Mouse (Mus musculus) heart, postnatal 0 days (tissue): ENCODE data around the gene Wfs1.

Source experiments
- CTCF ChIP-seq: IDR thresholded peaks from 2 replicates; pipeline ENCODE4 v1.5.1; 2016; ENCODE audit warnings: antibody characterized with exemption, control low read depth, low read depth
- EP300 ChIP-seq: IDR thresholded peaks from 2 replicates; pipeline ENCODE4 v1.6.1; 2016; ENCODE audit warnings: antibody characterized with exemption, low read depth

DNA sequence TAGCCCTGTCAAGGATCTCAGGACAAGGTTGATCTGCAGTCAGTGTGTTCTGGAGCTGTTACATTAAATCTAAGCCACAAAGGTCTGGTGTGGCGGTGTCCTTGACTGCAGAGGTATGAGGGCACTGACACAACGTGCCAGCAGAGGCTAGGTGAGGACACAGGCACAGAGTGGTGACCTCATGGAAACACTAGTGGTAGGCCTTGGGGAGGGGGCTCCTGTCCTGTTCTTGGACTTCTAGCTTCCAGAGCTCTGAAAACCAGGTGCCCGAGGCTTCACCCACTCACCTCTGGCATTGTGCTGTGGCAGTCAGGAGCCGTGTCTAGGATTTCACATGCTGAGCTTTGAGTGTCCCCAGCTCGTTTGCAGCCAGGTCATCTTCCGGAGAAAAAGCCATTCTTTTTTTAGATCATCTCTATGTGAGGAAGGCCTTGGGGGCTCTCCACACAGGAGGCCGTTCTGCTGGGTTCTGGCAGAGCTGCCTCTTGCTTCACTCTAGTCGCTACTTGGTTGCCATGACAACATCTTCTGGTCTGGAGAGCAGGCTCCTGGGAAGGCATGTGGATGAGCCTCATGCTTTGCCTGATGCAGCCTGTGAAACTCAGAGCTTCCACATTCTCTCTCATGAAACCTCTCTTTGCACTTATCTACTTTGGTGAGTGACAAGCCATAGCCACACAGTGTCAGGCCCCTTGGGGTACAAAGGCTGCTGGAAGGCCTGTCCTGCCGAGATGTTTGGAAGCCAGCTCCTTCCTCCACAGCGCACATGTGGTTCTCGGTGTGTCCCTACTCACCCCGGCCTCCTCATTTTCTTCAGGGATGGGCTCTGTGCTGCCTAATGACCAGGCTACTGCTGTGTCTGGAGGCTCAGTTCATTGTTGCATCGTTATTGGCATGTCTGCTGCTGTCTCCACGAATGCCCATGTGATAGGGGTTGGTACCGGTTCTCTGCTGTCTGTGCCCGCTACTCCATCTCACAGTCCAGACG is 53.2 kb downstream of the Wfs1 start:
- TF ChIP-seq EP300 (no peak), CTCF (no peak)
